Mouse (Mus musculus) embryonic facial prominence, embryonic 14.5 days (tissue): ENCODE results near the gene Itga1. TPM values are rescaled to one million over a fixed set of nuclear protein-coding genes. Genes with fewer than 3 reads are reported as not detected.

Experiments used
- ATAC-seq: fragments of 200-750 bp; cut with Nextera tagmentation; 2 replicates; pipeline ENCODE4 v1.8.0; 2017; ENCODE audit warnings: low read depth, moderate number of reproducible peaks, moderate TSS enrichment
- DNase-seq: peaks from one replicate; pipeline ENCODE4 v3.0.0-alpha.2; 2015; ENCODE audit warnings: low spot score
- H3K27ac ChIP-seq: fragments of 300-500 bp; sonication (generic); replicated peaks from 2 replicates; pipeline ENCODE4 v1.5.1; 2014; ENCODE audit warnings: low read depth, mild to moderate bottlenecking, low read length, moderate library complexity
- H3K27me3 ChIP-seq: fragments of 300-500 bp; sonication (generic); replicated peaks from 2 replicates; pipeline ENCODE4 v1.6.1; 2014; ENCODE audit warnings: low read length; ENCODE audit not compliant: control insufficient read depth, insufficient read depth
- H3K36me3 ChIP-seq: fragments of 300-500 bp; sonication (generic); 2 replicates; pipeline ENCODE4 v1.6.1; 2014; ENCODE audit warnings: low read length, mixed read lengths; ENCODE audit not compliant: control insufficient read depth, insufficient read depth
- H3K4me1 ChIP-seq: fragments of 300-500 bp; sonication (generic); 2 replicates; pipeline ENCODE4 v1.6.1; 2014; ENCODE audit warnings: antibody characterized with exemption, low read length; ENCODE audit not compliant: control insufficient read depth, insufficient read depth
- H3K4me2 ChIP-seq: fragments of 300-500 bp; sonication (generic); 2 replicates; pipeline ENCODE4 v1.6.1; 2014; ENCODE audit warnings: low read depth, mild to moderate bottlenecking, low read length, moderate library complexity, mixed read lengths
- H3K4me3 ChIP-seq: fragments of 300-500 bp; sonication (generic); 2 replicates; pipeline ENCODE4 v1.5.1; 2014; ENCODE audit warnings: low read depth, mild to moderate bottlenecking, low read length
- H3K9ac ChIP-seq: fragments of 300-500 bp; sonication (generic); 2 replicates; pipeline ENCODE4 v1.6.1; 2014; ENCODE audit warnings: low read depth, mild to moderate bottlenecking, low read length, moderate library complexity, mixed read lengths
- H3K9me3 ChIP-seq: fragments of 300-500 bp; sonication (generic); 2 replicates; pipeline ENCODE4 v1.6.1; 2016; ENCODE audit warnings: low read length; ENCODE audit not compliant: control insufficient read depth
- WGBS: fragments of 180-500 bp; shearing (Covaris S2); extraction: QIAGEN DNeasy Blood & Tissue Kit; methylation state at CpG from one replicate; pipeline ENCODE4 v1.1.7; 2014; 5-methylcytosine and 5-hydroxymethylcytosine counted together
- polyA plus RNA-seq: library from polyadenylated mRNA; unstranded; fragments of >200 nt; fragmentation: Nextera tagmentation; extraction: Ambion mirVana; gene quantifications from 2 replicates; pipeline ENCODE4 v1.2.1, GENCODE M21; 2014

The Itga1 gene
- polyA plus RNA-seq, 1 experiment from 2014 or later: 12.6 TPM

DNA sequence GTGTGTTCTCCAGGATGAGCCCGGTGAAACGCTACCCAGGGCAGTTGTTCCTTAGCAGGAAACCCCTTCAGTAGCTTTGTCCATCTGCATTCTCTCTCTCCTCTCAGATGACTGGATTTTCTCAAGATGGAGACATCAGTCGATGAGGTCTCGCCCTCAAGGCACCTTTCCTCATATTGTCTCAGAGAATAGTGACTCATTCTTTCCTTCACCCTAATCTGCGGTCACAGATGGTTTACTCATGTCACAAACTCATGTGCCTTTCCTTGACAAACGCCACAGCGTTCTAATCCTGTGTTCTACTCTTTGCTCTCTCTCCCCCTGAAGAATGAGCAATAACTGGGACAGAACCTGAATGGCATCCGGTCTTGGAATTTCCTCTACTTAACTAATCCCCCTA is 5.7 kb upstream of the Itga1 start:
- ATAC-seq (no peak), DNase-seq (no peak)
- H3K4me1 ChIP-seq: no peaks in the 10 kb centered on the region
- H3K9ac ChIP-seq: no peak overlapping the region
- H3K27me3 ChIP-seq: no peaks in the 10 kb centered on the region
- H3K4me2 ChIP-seq: no peak overlapping the region
- H3K36me3 ChIP-seq: no peaks in the 10 kb centered on the region
- no peaks in the 10 kb centered on the region for H3K9me3 ChIP-seq
- no peak overlapping the region for H3K27ac ChIP-seq
- 77% methylated on average over 8 of the region's 8 CpGs for WGBS
- H3K4me3 ChIP-seq: no peak overlapping the region

- H3K9ac ChIP-seq: no peak overlapping the region
- WGBS: 77% methylated on average over 10 of the region's 10 CpGs
- H3K4me1 ChIP-seq: 0 out of 2 replicates have a peak, but pooled peaks cover 2% of the 10 kb centered on the region
- no peaks in the 10 kb centered on the region for H3K9me3 ChIP-seq
- H3K36me3 ChIP-seq: no peaks in the 10 kb centered on the region
- no peak for DNase-seq
- H3K4me2 ChIP-seq: no peak overlapping the region
- ATAC-seq: no peak
- no peak overlapping the region for H3K4me3 ChIP-seq
- no peak overlapping the region for H3K27ac ChIP-seq
- 0 out of 2 replicates have a peak, but pooled peaks cover 2% of the 10 kb centered on the region for H3K27me3 ChIP-seq
Observed at GRCm38 (mm10) chr13:115106183-115106582, 4.4 kb upstream of the Itga1 start.

- H3K4me2 ChIP-seq: no peak overlapping the region
- DNase-seq: no peak
- no peak overlapping the region for H3K27ac ChIP-seq
- ATAC-seq: no peak
- H3K9ac ChIP-seq: no peak overlapping the region
- no peaks in the 10 kb centered on the region for H3K9me3 ChIP-seq
- no peak overlapping the region for H3K4me3 ChIP-seq
- H3K36me3 ChIP-seq: no peaks in the 10 kb centered on the region
- peaks cover 11% of the 10 kb centered on the region for H3K27me3 ChIP-seq
- H3K4me1 ChIP-seq: 0 out of 2 replicates have a peak, but pooled peaks cover 3% of the 10 kb centered on the region
- WGBS: 98% methylated on average over 2 of the region's 2 CpGs
Observed at GRCm38 (mm10) chr13:115102754-115103153, 990 bp upstream of the Itga1 start.

DNA sequence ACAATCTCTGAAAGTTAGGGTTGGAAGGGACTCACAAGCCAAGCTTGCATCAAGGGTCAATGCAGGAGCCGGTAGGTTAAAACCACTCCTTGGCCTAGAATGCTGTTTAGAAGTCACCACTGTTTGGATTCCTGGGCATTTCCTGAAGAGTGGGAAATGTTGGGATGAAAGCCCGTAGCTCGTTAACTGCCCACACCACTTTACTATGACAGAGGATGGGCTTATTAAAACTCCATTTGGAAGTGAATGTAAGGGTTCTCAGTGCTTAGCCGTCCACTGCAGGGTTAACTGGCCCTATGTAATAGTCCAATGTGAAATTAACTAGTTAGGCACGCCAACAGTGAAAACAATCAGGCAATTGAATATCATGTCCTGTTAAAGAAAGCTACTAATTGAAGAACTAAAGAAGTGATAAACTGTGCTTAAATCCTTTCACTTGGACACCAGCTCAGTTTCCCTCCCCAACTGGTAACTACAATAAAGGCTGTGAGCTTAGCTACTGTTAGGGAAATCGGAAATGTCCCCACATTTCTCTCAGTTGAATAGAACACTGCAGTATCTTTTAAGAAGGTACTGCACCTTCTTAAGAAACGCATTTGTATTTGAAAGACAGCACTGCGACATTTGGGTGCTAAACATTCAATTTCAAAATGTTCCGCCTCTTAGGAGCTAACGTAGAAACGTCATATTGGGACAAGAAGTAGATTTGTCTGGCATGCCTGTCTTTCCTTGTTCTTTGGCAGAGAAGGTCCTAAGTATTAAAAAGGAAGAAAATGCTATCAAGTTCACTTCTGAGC is 1.2 kb downstream of the Itga1 start:
- Histone ChIP-seq H3K9me3 (no peaks in the 10 kb centered on the region), H3K9ac (peak overlapping the region; percentile 64), H3K27me3 (peaks cover 11% of the 10 kb centered on the region), H3K4me2 (peak overlapping the region; percentile 74), H3K36me3 (no peaks in the 10 kb centered on the region), H3K27ac (no peak overlapping the region), H3K4me1 (0 out of 2 replicates have a peak, but pooled peaks cover 3% of the 10 kb centered on the region), H3K4me3 (peak overlapping the region; percentile 47)
- DNase-seq (no peak), ATAC-seq (no peak)
- WGBS: 30% methylated on average over 11 of the region's 11 CpGs

DNA sequence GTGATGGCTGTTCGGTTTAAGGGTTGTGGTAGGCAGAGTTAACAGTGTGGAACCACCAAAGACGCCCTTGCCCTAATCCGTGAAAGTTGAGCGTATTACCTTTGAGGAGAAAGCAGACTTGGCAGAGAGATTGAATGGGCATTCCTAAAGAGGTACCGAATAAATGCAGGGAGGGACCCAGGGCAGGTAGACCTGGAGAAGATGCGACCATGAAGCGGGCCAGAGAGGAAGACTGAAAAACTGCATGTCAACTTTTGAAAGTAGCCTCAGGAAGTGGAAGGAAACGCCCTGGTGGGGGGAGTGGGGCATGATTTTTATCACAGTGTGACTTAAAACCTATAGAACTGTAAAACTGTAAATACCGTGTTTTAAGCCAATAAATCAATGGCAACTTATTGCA is 2.4 kb downstream of the Itga1 start:
- Histone ChIP-seq H3K4me1 (0 out of 2 replicates have a peak, but pooled peaks cover 3% of the 10 kb centered on the region), H3K36me3 (no peaks in the 10 kb centered on the region), H3K27ac (no peak overlapping the region), H3K9ac (no peak overlapping the region), H3K9me3 (no peaks in the 10 kb centered on the region), H3K27me3 (peaks cover 11% of the 10 kb centered on the region), H3K4me3 (no peak overlapping the region), H3K4me2 (no peak overlapping the region)
- DNase-seq: no peak
- ATAC-seq: no peak
- WGBS: 90% methylated on average over 9 of the region's 9 CpGs

DNA sequence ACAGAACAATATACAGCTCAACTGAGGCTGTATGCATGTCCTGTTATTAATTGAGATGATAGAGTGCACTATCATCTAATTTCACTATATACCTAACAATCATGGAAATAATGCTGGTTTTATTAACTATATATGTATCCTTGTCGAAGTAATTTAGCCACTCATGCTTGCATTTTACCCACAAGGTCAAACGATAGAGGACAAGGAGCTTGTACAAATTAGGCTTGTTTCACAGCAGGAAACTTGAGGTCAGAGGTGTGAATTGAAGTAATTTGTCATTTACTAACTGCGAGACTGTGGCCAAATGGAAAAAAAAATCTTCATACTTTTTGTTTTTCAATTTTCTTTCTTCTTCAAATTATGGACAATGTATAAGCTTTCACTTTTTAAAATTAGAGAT is 3.5 kb downstream of the Itga1 start:
- Histone ChIP-seq H3K4me2 (no peak overlapping the region), H3K4me1 (0 out of 2 replicates have a peak, but pooled peaks cover 3% of the 10 kb centered on the region), H3K27ac (no peak overlapping the region), H3K9ac (no peak overlapping the region), H3K36me3 (no peaks in the 10 kb centered on the region), H3K9me3 (no peaks in the 10 kb centered on the region), H3K27me3 (peaks cover 11% of the 10 kb centered on the region), H3K4me3 (no peak overlapping the region)
- no peak for ATAC-seq
- 64% methylated on average over 3 of the region's 3 CpGs for WGBS
- no peak for DNase-seq

DNA sequence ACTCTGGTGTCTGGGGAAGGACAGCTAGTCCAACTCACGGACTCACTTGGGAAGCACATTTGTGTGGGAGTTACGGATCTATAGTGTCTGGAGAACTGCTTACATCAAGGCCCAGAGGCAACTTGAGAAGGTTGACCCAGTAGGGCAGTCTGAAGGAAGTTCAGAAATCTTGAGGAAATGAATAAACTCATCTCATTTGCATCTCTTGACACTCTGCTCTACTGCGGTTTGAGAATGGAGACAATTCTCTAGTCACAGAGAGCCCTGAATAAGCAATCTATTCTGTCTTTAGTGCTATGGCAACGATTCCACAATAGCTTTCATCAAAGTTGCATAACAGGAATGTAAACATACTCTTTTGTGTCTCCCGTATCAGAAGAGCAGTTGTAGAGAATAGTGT is 4.8 kb downstream of the Itga1 start:
- no peak overlapping the region for H3K27ac ChIP-seq
- 72% methylated on average over 5 of the region's 5 CpGs for WGBS
- H3K4me1 ChIP-seq: 0 out of 2 replicates have a peak, but pooled peaks cover 3% of the 10 kb centered on the region

GRCm38 (mm10) chr13:115096216-115096615 is 5.5 kb downstream of the Itga1 start:
- Histone ChIP-seq H3K4me3 (no peak overlapping the region), H3K27ac (no peak overlapping the region), H3K4me2 (no peak overlapping the region), H3K27me3 (peaks cover 10% of the 10 kb centered on the region), H3K9me3 (no peaks in the 10 kb centered on the region), H3K36me3 (no peaks in the 10 kb centered on the region), H3K4me1 (0 out of 2 replicates have a peak, but pooled peaks cover 2% of the 10 kb centered on the region), H3K9ac (no peak overlapping the region)
- ATAC-seq (no peak), DNase-seq (no peak)
- 65% methylated on average over 2 of the region's 2 CpGs for WGBS

More for the DNA sequence above, 4.8 kb downstream of the Itga1 start:
- no peak for DNase-seq
- no peak overlapping the region for H3K9ac ChIP-seq
- H3K27me3 ChIP-seq: peaks cover 11% of the 10 kb centered on the region
- no peak overlapping the region for H3K4me2 ChIP-seq
- H3K9me3 ChIP-seq: no peaks in the 10 kb centered on the region
- no peaks in the 10 kb centered on the region for H3K36me3 ChIP-seq
- no peak overlapping the region for H3K4me3 ChIP-seq
- ATAC-seq: no peak

DNA sequence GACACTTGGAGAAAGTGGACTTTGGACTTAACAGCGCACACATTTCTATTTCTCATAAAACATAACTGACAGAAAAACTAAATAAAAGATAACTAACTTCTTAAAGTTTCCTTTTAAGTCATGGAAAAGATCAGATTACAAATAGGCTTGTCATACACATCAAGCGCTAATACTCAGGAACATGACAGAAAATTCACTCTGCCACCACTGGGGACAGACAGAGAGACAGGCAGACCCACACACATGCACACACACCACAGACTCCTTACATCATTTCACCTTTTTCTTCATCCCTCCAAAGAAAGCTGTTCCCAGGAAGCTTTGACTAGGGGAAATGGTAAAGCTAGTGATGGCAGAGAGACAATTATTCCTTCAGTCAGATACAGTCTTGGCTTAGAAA is 6.4 kb downstream of the Itga1 start:
- Histone ChIP-seq H3K36me3 (no peaks in the 10 kb centered on the region), H3K9me3 (no peaks in the 10 kb centered on the region), H3K27ac (no peak overlapping the region), H3K4me2 (no peak overlapping the region), H3K4me1 (0 out of 2 replicates have a peak, but pooled peaks cover 4% of the 10 kb centered on the region), H3K4me3 (no peak overlapping the region), H3K27me3 (peaks cover 5% of the 10 kb centered on the region), H3K9ac (no peak overlapping the region)
- ATAC-seq (no peak), DNase-seq (no peak)
- 92% methylated on average over 2 of the region's 2 CpGs for WGBS
